In genomic region chr7:134697479-134697878, GRCm38 (mm10) we compare ENCODE assay signal across 14 mouse cellular contexts. TPM values are rescaled to one million over a fixed set of nuclear protein-coding genes. Genes with fewer than 3 reads are reported as not detected.
DNase-seq lines count a peak whose midpoint lies in the region; ATAC-seq lines count a peak whose summit lies in the region.
"Had no signal": no experiment of that assay in that cellular context is flagged by ENCODE, and none has a peak within 500 bp of the region (broad histone marks: within the 10 kb centered on the region; RNA-seq: fewer than 3 reads in every experiment).

No protein-coding gene starts in this region.

- H3K27ac ChIP-seq in heart, embryonic 11.5 days (ENCODE audit: low read depth, low read length) = no peak overlapping the region
- H3K27ac ChIP-seq in midbrain, embryonic 10.5 days (replicated peaks) = 0 out of 2 replicates have a peak overlapping the region, but pooled peaks have one; percentile 13
- no peak overlapping the region for H3K27ac ChIP-seq in midbrain, embryonic 16.5 days (ENCODE audit: low read length)
- H3K27ac ChIP-seq: neural tube, embryonic 13.5 days had no signal

- no peak overlapping the region for H3K4me3 ChIP-seq in heart, embryonic 11.5 days (ENCODE audit: low read depth, low read length)
- no peak overlapping the region for H3K4me3 ChIP-seq in midbrain, embryonic 10.5 days
- H3K4me3 ChIP-seq in midbrain, embryonic 16.5 days (ENCODE audit: low read depth, low read length) = no peak overlapping the region
- H3K4me3 ChIP-seq: limb, embryonic 15.5 days; neural tube, embryonic 13.5 days had no signal

- H3K4me2 ChIP-seq in heart, embryonic 11.5 days = no peak overlapping the region
- no peak overlapping the region for H3K4me2 ChIP-seq in midbrain, embryonic 16.5 days (ENCODE audit: low read length)
- H3K4me2 ChIP-seq: limb, embryonic 15.5 days; neural tube, embryonic 13.5 days had no signal

- DNase-seq in heart, adult 11 months = peak; percentile 90
- DNase-seq in midbrain, embryonic 10.5 days (ENCODE audit: low spot score) = no peak
- DNase-seq in cerebellum, postnatal 10 days = no peak
- DNase-seq in cerebellum, adult 9-11 months = no peak
- DNase-seq: B cell, adult 2 months; midbrain, embryonic 14.5 days; thymus, postnatal 36 days had no signal

- H3K27me3 ChIP-seq in heart, embryonic 11.5 days (ENCODE audit: control insufficient read depth, insufficient read depth, low read length) = no peaks in the 10 kb centered on the region
- H3K27me3 ChIP-seq in midbrain, embryonic 10.5 days (ENCODE audit: low read depth, poor library complexity, severe bottlenecking) = no peaks in the 10 kb centered on the region
- no peaks in the 10 kb centered on the region for H3K27me3 ChIP-seq in midbrain, embryonic 16.5 days (ENCODE audit: control insufficient read depth, insufficient read depth, low read depth, low read length)
- H3K27me3 ChIP-seq: limb, embryonic 15.5 days; neural tube, embryonic 13.5 days had no signal

- no peak overlapping the region for H3K9ac ChIP-seq in heart, embryonic 11.5 days (ENCODE audit: low read depth, low read length)
- no peak overlapping the region for H3K9ac ChIP-seq in midbrain, embryonic 16.5 days (ENCODE audit: low read depth, low read length)
- H3K9ac ChIP-seq: limb, embryonic 15.5 days; neural tube, embryonic 13.5 days had no signal

- H3K9me3 ChIP-seq in heart, embryonic 11.5 days (replicated peaks; ENCODE audit: control insufficient read depth, low read length) = no peaks in the 10 kb centered on the region
- H3K9me3 ChIP-seq in midbrain, embryonic 10.5 days (replicated peaks) = no peaks in the 10 kb centered on the region
- H3K9me3 ChIP-seq in midbrain, embryonic 16.5 days (replicated peaks; ENCODE audit: control insufficient read depth, low read length, poor library complexity, severe bottlenecking) = no peaks in the 10 kb centered on the region
- H3K9me3 ChIP-seq: limb, embryonic 15.5 days; neural tube, embryonic 13.5 days had no signal

- no peaks in the 10 kb centered on the region for H3K36me3 ChIP-seq in heart, embryonic 11.5 days (ENCODE audit: control insufficient read depth, insufficient read depth, low read length)
- no peaks in the 10 kb centered on the region for H3K36me3 ChIP-seq in midbrain, embryonic 10.5 days
- no peaks in the 10 kb centered on the region for H3K36me3 ChIP-seq in midbrain, embryonic 16.5 days (ENCODE audit: control insufficient read depth, insufficient read depth, low read length)
- H3K36me3 ChIP-seq: limb, embryonic 15.5 days; neural tube, embryonic 13.5 days had no signal

- ATAC-seq in heart, embryonic 11.5 days (replicated peaks; ENCODE audit: insufficient number of reproducible peaks, low FRiP score, low TSS enrichment) = no peak
- ATAC-seq in midbrain, embryonic 16.5 days = no peak
- ATAC-seq in granulocyte monocyte progenitor cell, adult 5-6 weeks (replicated peaks; ENCODE audit: poor library complexity, severe bottlenecking) = peak; percentile 73
- ATAC-seq in monocyte, adult 5-6 weeks (replicated peaks; ENCODE audit: insufficient number of reproducible peaks, low FRiP score, low TSS enrichment, poor library complexity, severe bottlenecking) = peak; percentile 61
- ATAC-seq: hindbrain, embryonic 16.5 days had no signal

- 60% methylated on average over 4 of the region's 4 CpGs for WGBS in heart, embryonic 11.5 days (ENCODE audit: insufficient replicate concordance)
- WGBS in midbrain, embryonic 10.5 days = 62% methylated on average over 4 of the region's 4 CpGs
- 65% methylated on average over 4 of the region's 4 CpGs for WGBS in midbrain, embryonic 16.5 days

- peaks cover 18% of the 10 kb centered on the region; the same call in 1 of the 2 replicates for H3K4me1 ChIP-seq in heart, embryonic 11.5 days (ENCODE audit: control insufficient read depth, insufficient read depth, low read length)
- peaks cover 23% of the 10 kb centered on the region for H3K4me1 ChIP-seq in midbrain, embryonic 10.5 days
- no peaks in the 10 kb centered on the region for H3K4me1 ChIP-seq in midbrain, embryonic 16.5 days (ENCODE audit: control insufficient read depth, insufficient read depth, low read length)

RNA-seq across cellular contexts. Expression of gene Dock1, which starts 27.0 kb away (rescaled TPM):
- 26.0 and 28.1 TPM in 2 replicates for polyA plus RNA-seq in heart, embryonic 11.5 days (2014; fragmentation: Nextera tagmentation; extraction: Ambion mirVana)
- polyA plus RNA-seq in midbrain, embryonic 10.5 days (2016; fragmentation: Nextera tagmentation; extraction: Ambion mirVana) = 20.1 and 20.2 TPM in 2 replicates
- 5.5 and 6.9 TPM in 2 replicates for polyA plus RNA-seq in midbrain, embryonic 16.5 days (2015; fragmentation: Nextera tagmentation; extraction: Ambion mirVana)
- total RNA-seq in granulocyte monocyte progenitor cell, adult 5-6 weeks (2014; fragmentation: Nextera tagmentation) = 19.7 and 22.5 TPM in 2 replicates
- total RNA-seq in granulocyte monocyte progenitor cell, adult 5-6 weeks (2017) = 14.0 and 16.2 TPM in 2 replicates
- total RNA-seq in monocyte, adult 5-6 weeks (2017) = 12.0 to 19.6 TPM (median 16.4 TPM) in 3 replicates

Comparison
In these comparisons a context has a peak if more than half of its experiments do, and no peak if none do; other contexts are left out.
1. ATAC-seq: peak in granulocyte monocyte progenitor cell, adult 5-6 weeks (single experiment) and monocyte, adult 5-6 weeks (single experiment); none in heart, embryonic 11.5 days (single experiment) and midbrain, embryonic 16.5 days (single experiment).